Mouse (Mus musculus): Measurements from ENCODE around the gene Gas2l1.
"Not testable (repeated sequence)": the region's sequence is repeated elsewhere in the genome, so short reads cannot be mapped to it uniquely, and the experiment has no call there.

Gas2l1 gene

GRCm38 (mm10) chr11:5065056-5065821, at the start of gene Gas2l1:
Gas2l1 (minus strand) TSS chr11:5065327.
- DNase-seq (ENCODE audit: low read depth, low spot score) = peak; percentile 96

DNA sequence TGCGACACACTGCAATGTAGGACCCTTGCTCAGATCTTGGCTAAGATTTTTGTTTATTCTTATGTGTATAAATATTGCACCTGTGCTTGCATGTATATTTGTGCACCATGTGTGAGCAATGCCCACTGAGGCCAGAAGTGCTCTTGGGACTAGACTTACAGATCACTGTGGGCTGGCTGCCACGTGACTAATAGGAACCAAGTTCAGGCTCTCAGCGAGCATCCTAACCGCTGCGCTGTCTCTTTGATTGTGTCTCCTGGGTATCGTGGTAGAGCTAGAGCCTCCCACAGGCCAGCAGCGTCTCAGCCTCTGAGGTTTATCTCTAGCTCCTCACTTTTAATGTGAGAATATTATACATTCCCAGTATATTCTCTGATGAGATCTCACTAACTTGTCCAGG, 48.5 kb upstream of the Gas2l1 start:
- DNase-seq (ENCODE audit: low read depth, low spot score) = no peak

GRCm38 (mm10) chr11:5109441-5109840, 44.3 kb upstream of the Gas2l1 start:
- DNase-seq (ENCODE audit: low read depth, low spot score) = no peak

GRCm38 (mm10) chr11:5103986-5104509, 38.9 kb upstream of the Gas2l1 start:
- no peak for DNase-seq (ENCODE audit: low read depth, low spot score)

DNA sequence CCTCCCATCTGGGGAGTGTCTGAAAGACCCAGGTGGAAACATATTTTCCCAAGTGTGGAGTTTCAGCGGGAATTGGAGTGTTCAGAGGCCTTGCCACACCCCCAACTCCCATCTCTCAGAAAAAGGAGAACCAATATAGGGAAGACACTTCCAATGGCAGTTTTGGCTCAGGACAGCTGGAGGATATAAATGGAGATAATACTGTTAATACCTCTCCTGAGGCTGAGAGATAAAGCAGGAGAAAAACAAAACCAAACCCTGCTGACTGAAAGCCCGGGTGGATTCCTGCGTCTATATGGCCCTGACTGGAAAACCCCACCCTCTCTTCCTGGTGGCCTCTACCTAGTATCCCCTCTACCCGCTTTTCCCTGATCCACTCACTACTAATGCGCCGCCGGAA, 37.3 kb upstream of the Gas2l1 start:
- no peak for DNase-seq (ENCODE audit: low read depth, low spot score)

GRCm38 (mm10) chr11:5101641-5102040, 36.5 kb upstream of the Gas2l1 start:
- DNase-seq (ENCODE audit: low read depth, low spot score) = no peak

DNA sequence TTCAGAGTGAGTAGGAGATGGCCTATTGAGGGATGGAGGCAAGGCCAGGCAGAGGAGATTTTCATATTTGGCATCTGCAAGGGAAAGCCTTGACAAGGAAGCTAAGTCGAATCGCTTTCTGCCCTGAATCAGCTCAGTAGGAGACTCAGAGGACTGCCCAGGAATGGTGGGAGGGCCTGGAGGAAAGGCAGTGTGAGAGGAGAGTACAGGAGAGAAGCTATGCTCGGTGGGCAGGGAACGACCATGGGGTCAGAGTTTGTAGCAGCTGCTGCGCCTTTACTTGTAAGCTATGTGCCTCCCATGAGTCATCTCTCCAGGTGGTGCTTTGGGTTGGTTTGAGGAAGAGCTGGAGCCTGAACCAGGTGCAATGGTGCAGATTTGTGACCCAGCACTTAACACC, 35.7 kb upstream of the Gas2l1 start:
- DNase-seq (ENCODE audit: low read depth, low spot score) = peak; percentile 30

DNA sequence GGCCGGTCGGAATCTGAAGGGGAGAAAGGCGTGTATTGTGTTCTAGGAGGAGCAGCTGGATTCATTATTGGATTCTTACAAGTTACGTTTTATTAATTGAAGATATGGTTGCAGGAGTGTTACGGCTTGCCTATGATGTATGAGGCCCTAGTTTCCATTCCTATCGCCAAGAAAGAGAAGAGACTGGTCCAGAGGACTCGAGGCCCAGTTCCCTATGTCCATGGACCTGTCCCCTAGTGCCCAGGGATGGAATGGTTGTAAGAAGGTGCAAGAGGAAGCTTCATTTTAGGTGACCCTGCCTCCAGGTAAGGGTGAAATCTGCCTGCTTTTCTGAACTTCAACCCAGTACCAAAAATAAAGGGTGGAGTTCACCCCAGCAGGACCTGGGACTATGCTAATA, 35.2 kb upstream of the Gas2l1 start:
- DNase-seq (ENCODE audit: low read depth, low spot score) = peak; percentile 37

GRCm38 (mm10) chr11:5099576-5100183, 34.6 kb upstream of the Gas2l1 start:
- DNase-seq (ENCODE audit: low read depth, low spot score) = peak; percentile 91

GRCm38 (mm10) chr11:5098736-5099542, 33.8 kb upstream of the Gas2l1 start, which contains the start of the genes Rhbdd3 and Ewsr1:
Rhbdd3 (plus strand) TSS chr11:5098926.
Ewsr1 (minus strand) TSS chr11:5099266.
- DNase-seq (ENCODE audit: low read depth, low spot score) = peak; percentile 95

DNA sequence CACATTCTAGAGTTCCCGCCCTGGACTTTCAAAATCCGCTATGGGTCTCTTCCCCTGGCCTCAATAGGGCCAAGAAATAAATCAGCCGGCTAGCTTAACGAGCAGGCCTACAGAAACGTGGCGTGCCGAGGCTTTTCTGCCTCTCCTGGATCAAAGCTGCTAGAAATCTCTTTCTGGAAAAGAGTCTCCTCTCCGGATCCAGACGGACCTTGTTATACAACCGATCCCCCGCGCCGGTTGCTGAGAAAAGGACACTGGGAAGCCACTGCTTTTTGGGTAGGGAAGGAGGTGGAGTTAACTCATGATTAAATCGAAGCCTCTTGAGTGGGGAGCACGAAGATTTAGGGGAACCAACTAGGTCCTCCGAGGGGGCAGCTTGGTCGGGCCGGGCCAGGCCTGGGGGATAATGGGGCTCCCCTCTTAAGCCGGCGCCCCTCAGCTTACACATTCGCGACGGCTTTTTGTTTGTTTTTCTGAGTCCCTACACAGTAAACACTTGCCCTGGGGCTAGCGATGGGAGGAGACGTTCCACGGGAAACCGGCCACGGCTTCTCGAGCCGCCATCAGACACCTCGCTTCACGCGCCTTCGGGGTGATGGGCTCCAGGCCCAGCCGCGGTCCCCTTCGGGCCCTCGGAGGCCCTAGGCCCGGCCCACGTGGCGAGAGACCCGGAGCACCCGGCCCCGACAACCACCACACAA, 33.1 kb upstream of the Gas2l1 start:
- DNase-seq (ENCODE audit: low read depth, low spot score) = peak; percentile 66

DNA sequence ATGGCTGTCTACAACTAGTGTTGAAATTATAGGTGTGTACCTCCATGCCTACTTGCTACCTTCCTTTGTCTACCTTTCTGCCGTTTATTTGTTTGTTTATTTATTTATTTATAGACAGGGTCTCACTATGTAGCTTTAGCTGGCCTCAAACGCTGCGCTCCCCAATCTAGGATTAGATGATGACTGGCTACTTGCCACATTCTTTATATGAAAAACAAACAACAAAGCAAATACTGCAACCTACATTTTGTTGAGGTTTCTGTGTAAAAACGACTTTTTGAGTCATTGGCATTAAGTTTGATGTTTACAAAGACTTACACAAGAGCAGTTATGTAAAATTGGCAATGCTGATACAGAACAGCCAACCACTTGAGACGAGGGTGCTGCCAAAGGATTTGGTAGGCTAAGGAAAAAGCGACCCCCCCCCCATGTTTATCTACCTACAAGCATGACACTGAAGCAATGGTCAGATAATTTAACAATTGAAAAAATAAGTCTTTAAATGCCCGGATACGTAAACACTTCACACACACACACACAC, 31.4 kb upstream of the Gas2l1 start:
- peak; percentile 26 for DNase-seq (ENCODE audit: low read depth, low spot score)

DNA sequence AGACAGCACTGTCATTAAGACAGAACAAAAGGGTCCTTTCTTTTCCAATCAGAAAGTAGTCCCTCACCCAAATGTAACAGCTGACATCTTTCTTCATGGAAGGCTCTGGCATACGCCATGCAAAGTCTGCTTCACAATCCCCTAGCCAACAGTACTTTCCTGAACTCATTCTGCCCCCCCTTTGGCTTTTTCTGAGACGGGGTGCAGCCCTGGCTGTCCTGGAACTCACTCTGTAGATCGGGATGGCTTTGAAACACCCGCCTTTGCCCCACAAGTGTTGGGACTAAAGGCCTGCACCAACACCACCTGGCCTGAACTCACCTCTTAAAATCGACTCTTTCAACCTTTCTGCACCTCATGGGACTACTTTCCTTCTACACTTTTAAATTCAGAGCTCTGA, 30.8 kb upstream of the Gas2l1 start:
- peak; percentile 15 for DNase-seq (ENCODE audit: low read depth, low spot score)

GRCm38 (mm10) chr11:5091706-5092105, 26.6 kb upstream of the Gas2l1 start:
- DNase-seq (ENCODE audit: low read depth, low spot score) = peak; percentile 67

- DNase-seq (ENCODE audit: low read depth, low spot score) = no peak
Measured at GRCm38 (mm10) chr11:5089147-5089546, 24.0 kb upstream of the Gas2l1 start.

- not testable (repeated sequence) for DNase-seq (ENCODE audit: low read depth, low spot score)
Measured at GRCm38 (mm10) chr11:5076843-5077242, 11.7 kb upstream of the Gas2l1 start.

- peak; percentile 46 for DNase-seq (ENCODE audit: low read depth, low spot score)
Measured at GRCm38 (mm10) chr11:5075760-5076159, 10.6 kb upstream of the Gas2l1 start.

GRCm38 (mm10) chr11:5074882-5075281, 9.8 kb upstream of the Gas2l1 start:
- peak; percentile 69 for DNase-seq (ENCODE audit: low read depth, low spot score)

DNA sequence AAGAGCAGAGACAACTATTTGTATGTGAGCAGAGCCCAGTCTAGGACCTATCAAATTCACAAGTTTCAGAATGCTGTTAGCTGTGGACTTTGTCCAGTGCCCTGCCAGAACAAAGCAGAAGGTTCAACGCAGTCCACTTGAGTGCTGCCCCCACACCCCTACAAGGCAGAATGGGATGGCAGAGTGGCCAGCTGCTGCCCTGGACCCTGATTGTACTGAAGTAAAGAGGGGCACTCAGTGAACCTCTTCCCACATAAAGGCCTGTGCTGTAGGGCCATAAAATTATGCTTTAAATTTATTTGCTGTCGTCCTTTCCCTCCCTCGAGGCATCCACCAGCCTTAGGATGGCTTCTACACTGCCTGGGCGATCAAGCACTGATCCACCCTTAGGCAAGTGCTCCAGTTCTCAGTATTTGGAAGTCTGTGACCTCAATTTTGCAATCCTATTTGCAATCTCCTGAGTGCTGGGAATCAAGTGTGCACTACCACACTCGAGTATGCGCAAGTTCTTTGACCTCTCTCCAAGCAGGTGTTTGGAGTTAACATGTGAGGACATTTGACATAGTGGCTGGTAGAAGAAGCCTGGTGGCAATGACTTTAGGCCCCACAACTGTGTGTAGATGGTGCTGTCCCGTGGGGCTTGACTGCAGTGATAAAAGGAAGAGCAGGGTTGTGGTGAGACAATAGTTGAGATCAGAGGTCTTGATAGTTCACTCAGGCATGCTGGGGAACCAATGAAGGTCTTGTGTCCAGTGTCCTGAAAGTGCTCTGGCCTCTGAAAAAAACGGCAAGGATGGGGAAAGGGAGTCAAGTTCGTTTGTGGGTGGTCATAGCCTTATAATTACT, 3.2 kb upstream of the Gas2l1 start:
- no peak for DNase-seq (ENCODE audit: low read depth, low spot score)

DNA sequence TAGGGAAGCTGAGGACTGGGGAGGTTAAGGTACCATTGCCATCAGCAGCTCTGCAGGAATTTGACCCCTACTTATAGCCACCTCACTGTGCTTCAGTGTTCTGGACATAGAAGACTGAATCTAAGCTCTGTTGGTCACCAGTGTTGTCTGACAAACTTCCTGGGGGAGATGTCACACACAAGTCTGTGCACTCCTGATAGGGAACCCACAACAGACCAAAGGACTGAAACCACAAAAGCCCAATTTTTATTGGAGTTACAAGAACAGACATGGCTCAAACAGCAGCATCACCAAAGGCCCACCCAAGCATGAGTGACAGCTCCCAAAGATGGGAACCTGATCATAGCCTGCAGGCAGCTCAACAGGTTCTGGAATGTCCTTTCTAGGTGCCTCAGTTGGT, 1.9 kb upstream of the Gas2l1 start:
- DNase-seq (ENCODE audit: low read depth, low spot score) = no peak

All from R1 (cell line).